Mouse (Mus musculus) fat pad, adult 2 months (tissue): ENCODE data around the gene Ate1.
"Not testable (repeated sequence)": the region's sequence is repeated elsewhere in the genome, so short reads cannot be mapped to it uniquely, and the experiment has no call there.

Source experiments
- DNase-seq: peaks from one replicate; pipeline ENCODE4 v3.0.0-alpha.2; 2011; ENCODE audit warnings: low read depth, low spot score; ENCODE audit errors: extremely low read depth

Gene Ate1

GRCm38 (mm10) chr7:130407622-130408021 is 112.5 kb downstream of the Ate1 start:
- DNase-seq, result no peak

- no peak for DNase-seq
Observed at GRCm38 (mm10) chr7:130403346-130403745, 116.8 kb downstream of the Ate1 start.

DNA sequence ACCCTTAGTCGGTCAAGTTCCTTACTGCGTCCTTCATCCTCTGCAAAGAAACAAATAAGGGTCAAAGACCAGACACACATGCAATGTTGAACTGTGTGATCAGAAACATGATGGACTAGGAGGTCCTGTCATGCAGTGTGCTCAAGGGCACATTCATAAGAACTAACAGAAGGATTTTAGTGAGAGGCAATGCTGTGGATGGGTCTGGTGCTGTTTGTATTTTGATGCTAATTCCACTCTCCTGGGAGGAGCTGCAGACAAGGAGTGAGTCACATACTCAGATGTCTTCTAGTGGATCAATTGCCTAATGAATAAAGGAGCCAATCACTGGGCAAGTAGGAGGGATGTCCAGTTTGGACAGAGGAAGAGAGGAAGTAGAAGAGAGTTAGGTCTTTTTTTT is 125.5 kb downstream of the Ate1 start:
- no peak for DNase-seq

DNA sequence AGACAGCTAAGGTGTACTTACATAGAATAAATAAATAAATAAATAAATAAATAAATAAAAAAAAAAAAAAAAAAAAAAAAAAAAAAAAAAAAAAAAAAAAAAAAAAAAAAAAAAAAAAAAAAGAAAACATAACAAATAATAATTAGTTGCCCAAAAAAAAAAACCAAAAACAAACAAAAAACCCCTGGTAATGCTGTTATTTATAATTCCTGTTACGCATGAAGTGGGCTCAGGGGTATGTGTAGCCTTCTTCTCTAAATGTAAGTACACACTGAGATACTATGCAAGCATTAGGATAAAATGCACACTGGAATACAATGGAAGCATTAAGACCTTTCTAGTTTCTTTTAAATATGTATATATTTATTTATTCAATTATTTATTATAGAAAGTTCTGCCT is 130.1 kb downstream of the Ate1 start:
- DNase-seq, result not testable (repeated sequence)

- no peak for DNase-seq
Observed at GRCm38 (mm10) chr7:130386308-130386707, 133.9 kb downstream of the Ate1 start.

DNA sequence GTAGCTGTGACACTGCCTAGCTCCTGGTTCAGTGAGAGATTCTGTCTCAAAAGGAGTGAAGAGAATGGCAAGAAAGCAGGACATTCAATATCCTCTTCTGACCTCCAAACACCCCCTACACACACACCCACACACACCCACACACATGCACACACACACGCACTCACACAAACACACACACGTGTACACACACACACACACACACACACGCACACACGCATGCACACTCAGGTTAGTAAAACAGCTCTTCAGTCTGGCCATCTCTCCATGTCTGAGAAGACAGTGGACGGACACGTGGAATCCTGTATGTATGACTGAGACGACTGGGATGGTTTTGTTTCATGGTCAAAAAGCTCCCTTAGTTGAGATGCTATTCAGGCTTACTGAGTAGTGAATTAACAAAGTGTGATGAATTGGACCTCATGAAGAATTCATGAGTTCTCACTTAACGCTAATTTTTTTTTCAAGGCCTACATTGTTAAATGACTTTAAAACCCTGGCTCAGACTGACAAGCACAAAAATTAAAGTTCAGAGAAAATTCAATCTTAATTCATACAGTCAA is 134.4 kb downstream of the Ate1 start:
- no peak for DNase-seq

GRCm38 (mm10) chr7:130382126-130382525 is 138.0 kb downstream of the Ate1 start:
- no peak for DNase-seq

DNA sequence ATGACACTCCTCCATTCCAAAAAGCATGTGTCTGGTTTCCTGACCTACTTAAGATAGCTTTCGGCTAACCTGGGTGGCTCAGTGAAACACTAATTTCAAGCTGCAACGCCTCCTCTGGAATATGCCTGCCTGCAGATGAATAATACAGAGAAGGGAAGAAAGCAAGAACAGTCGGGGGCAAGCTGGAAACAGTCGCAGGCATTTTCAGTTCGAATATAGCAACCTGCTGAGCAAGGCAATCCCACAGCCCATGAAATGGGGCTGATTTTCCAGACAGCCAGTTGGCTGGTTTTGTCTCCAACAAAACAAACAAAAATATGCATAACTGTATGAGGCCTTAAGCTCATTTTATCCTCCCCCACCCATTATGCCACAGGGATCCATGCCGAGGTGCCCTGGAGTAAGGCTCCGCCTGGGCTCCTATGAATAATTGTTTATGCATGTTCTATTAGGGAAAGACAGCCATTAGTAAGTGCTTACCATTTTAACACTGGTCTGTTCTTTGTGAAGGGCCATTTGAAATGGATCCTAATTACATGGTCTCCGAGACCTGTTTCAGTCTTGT is 138.7 kb downstream of the Ate1 start:
- no peak for DNase-seq

- DNase-seq, result no peak
Observed at GRCm38 (mm10) chr7:130380769-130381355, 139.3 kb downstream of the Ate1 start.

GRCm38 (mm10) chr7:130380367-130380766 is 139.8 kb downstream of the Ate1 start:
- no peak for DNase-seq

GRCm38 (mm10) chr7:130379886-130380285 is 140.3 kb downstream of the Ate1 start:
- no peak for DNase-seq

DNA sequence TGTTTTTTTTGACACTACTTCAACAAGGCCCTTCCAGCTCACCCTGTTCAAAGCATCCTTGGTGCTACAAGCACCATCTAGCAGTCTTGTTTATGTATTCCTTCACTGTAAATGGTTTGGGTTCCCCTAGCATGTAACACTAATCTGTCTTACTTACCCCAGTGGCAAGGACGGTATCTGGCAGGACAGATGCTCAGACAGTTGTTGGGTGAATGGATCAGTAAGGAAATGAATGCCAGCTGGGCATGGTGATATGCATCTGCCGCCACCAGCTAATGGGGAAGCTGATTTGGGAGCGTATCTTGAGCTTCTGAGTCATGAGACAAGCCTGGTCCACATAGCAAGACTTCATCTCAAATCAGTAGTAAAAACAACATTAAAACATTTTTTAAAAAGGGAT is 141.9 kb downstream of the Ate1 start:
- no peak for DNase-seq

DNA sequence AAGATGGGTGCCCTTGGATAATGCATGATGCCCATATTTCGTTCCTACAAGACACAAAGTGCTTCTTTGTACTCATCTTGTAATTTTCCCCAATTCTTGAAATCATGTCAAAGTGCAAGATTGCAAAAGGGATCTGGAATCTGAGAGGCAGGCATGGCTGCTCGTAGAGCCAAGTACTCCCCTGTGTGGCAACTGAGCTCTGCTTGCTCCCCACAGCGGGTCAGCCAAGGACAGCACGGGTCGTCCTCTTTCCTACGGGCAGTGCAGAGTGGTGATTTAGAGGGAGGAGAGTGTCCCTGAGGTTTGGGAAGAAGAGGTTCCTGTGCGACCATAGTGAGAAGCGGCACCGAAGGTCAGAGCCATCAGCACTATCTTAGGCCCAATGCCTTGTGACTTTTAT is 145.9 kb downstream of the Ate1 start:
- DNase-seq, result peak; percentile 57

DNA sequence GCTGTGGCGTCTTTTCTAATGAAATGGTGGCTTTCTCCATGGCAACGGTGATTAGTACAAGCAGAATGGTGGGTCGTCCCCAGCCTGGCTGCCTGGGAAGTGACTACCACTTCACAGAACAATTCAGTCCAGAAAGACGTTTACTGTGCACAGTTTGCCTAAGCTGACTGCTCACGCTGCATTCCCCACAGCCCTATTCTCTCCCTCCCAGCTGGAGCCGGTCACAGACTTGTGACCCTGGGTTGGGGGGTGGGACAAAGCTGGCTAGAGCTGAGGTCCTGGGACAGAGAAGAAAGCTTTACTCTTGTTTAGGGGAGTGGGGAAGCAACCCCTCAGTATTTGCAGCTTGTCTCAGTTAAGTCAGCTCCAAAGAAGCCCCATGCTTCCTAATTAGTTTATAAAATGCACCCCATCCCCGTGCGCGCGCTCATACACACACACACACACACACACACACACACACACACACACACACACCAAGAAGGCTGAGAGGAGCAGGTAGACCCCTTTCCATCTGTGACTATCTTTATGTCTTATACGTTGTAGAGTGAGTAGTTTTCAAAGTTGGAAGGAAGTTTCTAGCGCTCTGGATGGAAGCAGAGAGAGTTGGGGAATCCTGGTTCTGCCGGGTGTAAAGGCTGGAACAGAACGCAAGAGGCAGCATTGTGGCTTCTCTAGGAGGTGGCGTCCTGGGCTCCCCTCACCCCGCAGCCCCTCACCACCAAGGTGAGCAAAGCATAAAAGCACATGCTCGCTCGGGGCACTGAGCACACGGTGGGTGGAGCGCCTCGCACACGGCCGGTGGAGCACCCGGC is 151.1 kb downstream of the Ate1 start:
- DNase-seq, result no peak

DNA sequence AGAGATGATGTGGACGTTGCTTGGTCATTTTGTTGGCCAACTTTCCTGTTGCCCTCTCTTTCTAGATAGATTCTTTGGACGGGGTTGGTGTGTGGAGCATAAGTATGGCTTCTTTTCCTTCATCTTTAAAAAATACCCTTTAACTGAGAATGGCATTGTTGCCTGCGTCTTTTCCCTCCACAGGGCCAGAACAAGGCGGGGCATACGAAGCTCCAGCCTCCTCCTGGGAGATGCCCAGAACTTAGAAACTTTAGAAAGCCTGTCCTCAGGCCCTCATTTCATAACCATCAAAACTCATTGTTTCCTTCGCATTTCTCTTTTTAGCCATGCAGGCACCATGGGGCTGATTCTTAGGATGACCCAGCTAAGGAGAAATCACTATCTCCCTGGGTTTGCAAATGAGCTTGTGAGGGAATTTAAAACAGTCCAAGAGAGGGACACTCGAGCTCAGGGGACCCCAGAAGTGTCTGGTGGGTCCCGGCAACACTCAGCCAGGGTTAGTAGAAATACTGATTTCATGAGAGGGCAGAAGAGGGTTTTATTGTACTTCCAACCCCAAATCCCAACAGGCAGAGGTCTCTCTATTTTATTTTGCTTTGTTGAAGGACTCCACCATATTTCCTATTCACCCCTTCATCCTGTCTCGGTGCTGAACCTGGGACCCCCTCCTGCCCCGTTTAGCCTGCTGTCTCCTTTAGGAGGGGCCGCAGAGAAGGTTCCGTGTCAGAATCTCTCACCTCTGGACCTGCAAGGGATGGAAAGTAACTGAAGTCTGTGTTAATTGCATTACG is 151.9 kb downstream of the Ate1 start:
- DNase-seq, result no peak

DNA sequence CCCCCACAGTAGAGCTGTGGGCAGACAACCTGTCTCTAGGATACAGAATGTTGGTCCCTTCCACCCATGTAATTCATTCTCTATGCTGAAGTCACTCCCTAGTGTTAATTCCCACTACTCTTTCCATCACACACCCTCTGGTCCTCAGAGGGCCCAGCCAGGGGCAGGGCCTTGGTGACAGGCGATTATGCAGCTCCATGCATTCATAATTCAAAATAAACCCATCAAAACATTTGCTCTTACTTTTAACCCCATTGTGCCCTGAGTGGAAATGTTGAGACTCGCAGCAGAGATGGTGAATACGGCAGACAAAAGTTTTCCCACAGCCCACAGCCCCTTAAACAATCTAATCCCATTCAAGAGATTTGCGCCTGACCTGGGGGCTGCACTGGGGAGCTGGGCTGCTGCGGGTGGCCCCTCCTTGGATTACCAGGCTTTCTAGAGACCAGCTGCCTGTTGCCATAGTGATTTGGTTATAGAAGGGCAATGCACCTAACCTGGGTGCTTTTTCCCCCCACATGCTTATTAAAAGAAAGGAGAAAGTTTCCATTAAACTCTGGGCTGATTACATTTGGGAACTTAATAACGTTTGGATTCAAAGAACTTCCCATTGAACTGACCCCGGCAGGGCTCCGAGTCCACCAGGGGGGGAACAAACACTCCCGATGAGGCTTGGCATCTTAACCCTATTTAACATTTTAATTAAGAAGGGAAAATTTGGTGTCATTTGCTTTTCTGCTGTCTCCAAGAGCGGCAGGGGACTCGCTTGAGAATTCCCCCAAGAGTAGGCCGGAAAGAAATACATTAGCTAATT is 152.7 kb downstream of the Ate1 start:
- DNase-seq, result no peak

- peak; percentile 92 for DNase-seq
Observed at GRCm38 (mm10) chr7:130365711-130366110, 154.5 kb downstream of the Ate1 start.
